Mouse (Mus musculus) erythroblast, embryonic 14.5 days (primary cell): ENCODE measurements around the gene Dcaf1.

Experiments used
- GATA1 ChIP-seq: IDR thresholded peaks from 2 replicates; pipeline ENCODE4 v1.6.1; 2012; ENCODE audit warnings: low read length, inconsistent platforms, mixed read lengths
- TAL1 ChIP-seq: IDR thresholded peaks from 3 replicates; pipeline ENCODE4 v1.6.1; 2012; ENCODE audit warnings: low read length, inconsistent platforms, mixed read lengths

DNA sequence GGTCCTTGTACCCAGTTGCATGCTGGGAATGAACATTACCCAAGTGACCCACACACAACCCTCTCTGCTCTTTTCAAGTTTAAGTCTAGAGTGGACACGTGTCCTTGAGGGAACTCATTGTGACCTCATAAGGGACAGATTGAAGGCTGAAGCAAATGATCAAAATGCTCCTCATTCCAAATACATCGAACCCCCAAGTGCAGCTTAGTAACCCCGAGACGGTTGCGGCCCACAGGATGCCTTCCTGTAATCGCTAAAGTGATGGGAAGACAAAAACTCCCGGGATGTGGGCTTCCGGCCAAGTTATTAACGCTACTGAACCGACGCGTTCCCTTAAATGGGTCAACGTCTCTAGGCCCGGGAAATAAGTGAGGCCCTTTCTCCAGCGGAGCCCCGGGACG is 69.7 kb downstream of the Dcaf1 start:
- TF ChIP-seq TAL1, result no peak
- TF ChIP-seq GATA1, result no peak
